ENCODE assay signal across 9 mouse cellular contexts in the genomic region with DNA sequence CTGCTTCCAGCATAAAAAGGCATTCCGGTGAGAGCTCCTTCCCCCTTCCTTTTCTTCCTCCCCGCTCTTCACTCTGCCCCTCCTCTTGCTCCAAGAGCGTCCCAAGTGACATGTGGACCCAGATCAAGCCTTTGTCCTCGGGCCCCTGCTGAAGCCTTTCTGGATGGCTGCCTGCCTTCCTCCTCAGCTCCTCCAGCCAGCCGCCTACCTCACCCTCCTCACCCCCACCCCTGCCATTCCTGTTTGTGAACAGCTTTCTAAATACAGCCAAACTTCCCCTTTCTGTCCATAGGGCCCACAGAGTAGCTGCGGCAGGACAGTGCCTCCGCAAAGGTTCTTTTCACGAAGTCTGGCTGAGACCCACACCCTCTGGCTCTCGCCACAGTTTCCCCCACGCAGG.
A peak's percentile ranks its signal among the peaks of the same experiment; 100 is the strongest.
DNase-seq lines count a peak whose midpoint lies in the region; ATAC-seq lines count a peak whose summit lies in the region.
"Had no signal": no experiment of that assay in that cellular context is flagged by ENCODE, and none has a peak within 500 bp of the region (broad histone marks: within the 10 kb centered on the region; RNA-seq: fewer than 3 reads in every experiment).

No protein-coding gene starts in this region.

- ATAC-seq in frontal cortex, adult (ENCODE audit: low TSS enrichment) = peak; percentile 9; the same call in 1 of the 2 replicates
- ATAC-seq in hindbrain, embryonic 15.5 days (ENCODE audit: low FRiP score, low read depth) = no peak
- no peak for ATAC-seq in midbrain, embryonic 13.5 days

- WGBS in hindbrain, embryonic 15.5 days = 35% methylated on average over 10 of the region's 10 CpGs
- 39% methylated on average over 10 of the region's 10 CpGs for WGBS in midbrain, embryonic 13.5 days

- H3K27ac ChIP-seq in hindbrain, embryonic 15.5 days (replicated peaks) = 0 out of 2 replicates have a peak overlapping the region, but pooled peaks have one; percentile 43
- no peak overlapping the region for H3K27ac ChIP-seq in midbrain, embryonic 13.5 days
- H3K27ac ChIP-seq: embryonic facial prominence, embryonic 12.5 days had no signal

- no peak overlapping the region for H3K4me2 ChIP-seq in hindbrain, embryonic 15.5 days
- H3K4me2 ChIP-seq in midbrain, embryonic 13.5 days (replicated peaks) = no peak overlapping the region
- H3K4me2 ChIP-seq: embryonic facial prominence, embryonic 12.5 days had no signal

- no peak for DNase-seq in frontal cortex, postnatal 25 days (ENCODE audit: low spot score in 2 of 2)
- DNase-seq in right cerebral cortex, adult 18-20 months = peak; percentile 42
- no peak for DNase-seq in right cerebral cortex, postnatal 14 days
- DNase-seq in ovary, postnatal 10 days (ENCODE audit: low spot score) = no peak
- DNase-seq in c-Kit-positive CD71-positive TER-119-positive erythroid progenitor cells, embryonic 14.5 days (ENCODE audit: low spot score) = no peak

- no peaks in the 10 kb centered on the region for H3K36me3 ChIP-seq in hindbrain, embryonic 15.5 days
- H3K36me3 ChIP-seq in midbrain, embryonic 13.5 days = no peaks in the 10 kb centered on the region
- H3K36me3 ChIP-seq: embryonic facial prominence, embryonic 12.5 days had no signal

- no peaks in the 10 kb centered on the region for H3K27me3 ChIP-seq in hindbrain, embryonic 15.5 days
- H3K27me3 ChIP-seq in midbrain, embryonic 13.5 days = no peaks in the 10 kb centered on the region

- H3K4me1 ChIP-seq in hindbrain, embryonic 15.5 days (replicated peaks) = peaks cover 23% of the 10 kb centered on the region
- peaks cover 35% of the 10 kb centered on the region for H3K4me1 ChIP-seq in midbrain, embryonic 13.5 days (replicated peaks)

- H3K4me3 ChIP-seq in hindbrain, embryonic 15.5 days = no peak overlapping the region
- no peak overlapping the region for H3K4me3 ChIP-seq in midbrain, embryonic 13.5 days (replicated peaks)
- H3K4me3 ChIP-seq: embryonic facial prominence, embryonic 12.5 days had no signal

- H3K9ac ChIP-seq in hindbrain, embryonic 15.5 days = no peak overlapping the region
- 0 out of 2 replicates have a peak overlapping the region, but pooled peaks have one; percentile 4 for H3K9ac ChIP-seq in midbrain, embryonic 13.5 days (replicated peaks)
- H3K9ac ChIP-seq: embryonic facial prominence, embryonic 12.5 days had no signal

- H3K9me3 ChIP-seq in hindbrain, embryonic 15.5 days = no peaks in the 10 kb centered on the region
- no peaks in the 10 kb centered on the region for H3K9me3 ChIP-seq in midbrain, embryonic 13.5 days
- H3K9me3 ChIP-seq: embryonic facial prominence, embryonic 12.5 days had no signal
